Mouse (Mus musculus) kidney, embryonic 14.5 days (tissue): ENCODE data around the gene Cwf19l1. TPM values are rescaled to one million over a fixed set of nuclear protein-coding genes. Genes with fewer than 3 reads are reported as not detected.

Source experiments
- ATAC-seq: fragments of 200-750 bp; cut with Nextera tagmentation; 2 replicates; pipeline ENCODE4 v1.8.0; 2017; ENCODE audit warnings: moderate number of reproducible peaks, mild to moderate bottlenecking, moderate TSS enrichment, moderate library complexity; ENCODE audit not compliant: low FRiP score, low TSS enrichment
- H3K27ac ChIP-seq: fragments of 300-500 bp; sonication (generic); 2 replicates; pipeline ENCODE4 v1.5.1; 2014; ENCODE audit warnings: low read depth, mild to moderate bottlenecking, low read length, moderate library complexity, mixed read lengths
- H3K27me3 ChIP-seq: fragments of 300-500 bp; sonication (generic); 2 replicates; pipeline ENCODE4 v1.6.1; 2014; ENCODE audit warnings: mild to moderate bottlenecking, low read length; ENCODE audit not compliant: control insufficient read depth, insufficient read depth
- H3K36me3 ChIP-seq: fragments of 300-500 bp; sonication (generic); 2 replicates; pipeline ENCODE4 v1.6.1; 2014; ENCODE audit warnings: low read length, mixed read lengths; ENCODE audit not compliant: control insufficient read depth, insufficient read depth
- H3K4me1 ChIP-seq: fragments of 300-500 bp; sonication (generic); 2 replicates; pipeline ENCODE4 v1.6.1; 2014; ENCODE audit warnings: low read length, mixed read lengths; ENCODE audit not compliant: control insufficient read depth, insufficient read depth
- H3K4me2 ChIP-seq: fragments of 300-500 bp; sonication (generic); replicated peaks from 2 replicates; pipeline ENCODE4 v1.6.1; 2014; ENCODE audit warnings: low read depth, mild to moderate bottlenecking, low read length
- H3K4me3 ChIP-seq: fragments of 300-500 bp; sonication (generic); 2 replicates; pipeline ENCODE4 v1.5.1; 2014; ENCODE audit warnings: mild to moderate bottlenecking, low read length
- H3K9ac ChIP-seq: fragments of 300-500 bp; sonication (generic); 2 replicates; pipeline ENCODE4 v1.6.1; 2014; ENCODE audit warnings: low read depth, mild to moderate bottlenecking, low read length, moderate library complexity
- H3K9me3 ChIP-seq: fragments of 300-500 bp; sonication (generic); 2 replicates; pipeline ENCODE4 v1.6.1; 2016; ENCODE audit warnings: low read length; ENCODE audit not compliant: control insufficient read depth
- WGBS: fragments of 180-500 bp; shearing (Covaris S2); extraction: QIAGEN DNeasy Blood & Tissue Kit; methylation state at CpG from one replicate; pipeline ENCODE4 v1.1.7; 2014; 5-methylcytosine and 5-hydroxymethylcytosine counted together
- polyA plus RNA-seq: library from polyadenylated mRNA; unstranded; fragments of >200 nt; fragmentation: Nextera tagmentation; extraction: Ambion mirVana; gene quantifications from 2 replicates; pipeline ENCODE4 v1.2.1, GENCODE M21; 2014

Cwf19l1 gene
- 26.2 and 39.2 TPM in 2 replicates for polyA plus RNA-seq

GRCm38 (mm10) chr19:44135072-44135959 lies at the start of gene Cwf19l1:
Gene Cwf19l1 (minus strand): TSS chr19:44135876.
- no peaks in the 10 kb centered on the region for H3K27me3 ChIP-seq
- no peaks in the 10 kb centered on the region for H3K9me3 ChIP-seq
- under 1% methylated on average over 45 of the region's 45 CpGs for WGBS
- peaks cover 5% of the 10 kb centered on the region for H3K4me1 ChIP-seq
- H3K9ac ChIP-seq = peak within 1 kb of the TSS; percentile 78
- ATAC-seq = peak; percentile 92
- peak within 1 kb of the TSS; percentile 71 for H3K4me3 ChIP-seq
- peak within 1 kb of the TSS; percentile 96 for H3K27ac ChIP-seq
- H3K4me2 ChIP-seq = peak within 1 kb of the TSS; percentile 71
- H3K36me3 ChIP-seq = peaks cover 30% of the 10 kb centered on the region

GRCm38 (mm10) chr19:44183968-44184367 lies 48.3 kb upstream of the Cwf19l1 start:
- Histone ChIP-seq H3K36me3 (no peaks in the 10 kb centered on the region), H3K9ac (no peak overlapping the region), H3K4me3 (no peak overlapping the region), H3K27ac (no peak overlapping the region), H3K9me3 (no peaks in the 10 kb centered on the region), H3K27me3 (no peaks in the 10 kb centered on the region), H3K4me2 (no peak overlapping the region), H3K4me1 (no peaks in the 10 kb centered on the region)
- ATAC-seq = no peak
- WGBS = 61% methylated on average over 3 of the region's 3 CpGs

- ATAC-seq = no peak
- no peaks in the 10 kb centered on the region for H3K36me3 ChIP-seq
- peaks cover 6% of the 10 kb centered on the region; the same call in 1 of the 2 replicates for H3K9me3 ChIP-seq
- no peak overlapping the region for H3K4me2 ChIP-seq
- WGBS = 96% methylated on average over 1 of the region's 1 CpGs
- no peaks in the 10 kb centered on the region for H3K4me1 ChIP-seq
- H3K4me3 ChIP-seq = no peak overlapping the region
- H3K27me3 ChIP-seq = no peaks in the 10 kb centered on the region
- no peak overlapping the region for H3K27ac ChIP-seq
- no peak overlapping the region for H3K9ac ChIP-seq
These were observed 44.8 kb upstream of the Cwf19l1 start for GRCm38 (mm10) chr19:44180502-44180901.

GRCm38 (mm10) chr19:44176741-44177140 lies 41.1 kb upstream of the Cwf19l1 start:
- H3K36me3 ChIP-seq = no peaks in the 10 kb centered on the region
- no peak overlapping the region for H3K4me2 ChIP-seq
- H3K27ac ChIP-seq = no peak overlapping the region
- H3K4me3 ChIP-seq = no peak overlapping the region
- WGBS = 87% methylated on average over 3 of the region's 3 CpGs
- no peak for ATAC-seq
- no peaks in the 10 kb centered on the region for H3K4me1 ChIP-seq
- H3K27me3 ChIP-seq = no peaks in the 10 kb centered on the region
- no peak overlapping the region for H3K9ac ChIP-seq
- peaks cover 9% of the 10 kb centered on the region; the same call in 1 of the 2 replicates for H3K9me3 ChIP-seq

- peaks cover 9% of the 10 kb centered on the region; the same call in 1 of the 2 replicates for H3K9me3 ChIP-seq
- H3K9ac ChIP-seq = no peak overlapping the region
- no peak overlapping the region for H3K4me3 ChIP-seq
- no peak overlapping the region for H3K27ac ChIP-seq
- no peak overlapping the region for H3K4me2 ChIP-seq
- no peaks in the 10 kb centered on the region for H3K4me1 ChIP-seq
- H3K27me3 ChIP-seq = no peaks in the 10 kb centered on the region
- no peak for ATAC-seq
- 69% methylated on average over 8 of the region's 8 CpGs for WGBS
- no peaks in the 10 kb centered on the region for H3K36me3 ChIP-seq
These were observed 39.2 kb upstream of the Cwf19l1 start for GRCm38 (mm10) chr19:44174835-44175234.

- H3K9ac ChIP-seq = no peak overlapping the region
- no peak overlapping the region for H3K27ac ChIP-seq
- 16% methylated on average over 3 of the region's 3 CpGs for WGBS
- H3K9me3 ChIP-seq = no peaks in the 10 kb centered on the region
- no peaks in the 10 kb centered on the region for H3K36me3 ChIP-seq
- H3K4me1 ChIP-seq = no peaks in the 10 kb centered on the region
- no peak overlapping the region for H3K4me2 ChIP-seq
- no peak for ATAC-seq
- H3K27me3 ChIP-seq = no peaks in the 10 kb centered on the region
- no peak overlapping the region for H3K4me3 ChIP-seq
These were observed 25.8 kb upstream of the Cwf19l1 start for GRCm38 (mm10) chr19:44161515-44161914.

- WGBS = 86% methylated on average over 3 of the region's 3 CpGs
- H3K27me3 ChIP-seq = no peaks in the 10 kb centered on the region
- no peak for ATAC-seq
- no peak overlapping the region for H3K4me2 ChIP-seq
- no peaks in the 10 kb centered on the region for H3K36me3 ChIP-seq
- H3K9me3 ChIP-seq = no peaks in the 10 kb centered on the region
- H3K9ac ChIP-seq = no peak overlapping the region
- no peak overlapping the region for H3K27ac ChIP-seq
- no peak overlapping the region for H3K4me3 ChIP-seq
- no peaks in the 10 kb centered on the region for H3K4me1 ChIP-seq
These were observed 23.7 kb upstream of the Cwf19l1 start for GRCm38 (mm10) chr19:44159386-44159785.

- Histone ChIP-seq H3K9me3 (no peaks in the 10 kb centered on the region), H3K4me3 (no peak overlapping the region), H3K36me3 (no peaks in the 10 kb centered on the region), H3K4me2 (no peak overlapping the region), H3K27me3 (no peaks in the 10 kb centered on the region; the same call in 1 of the 2 replicates), H3K4me1 (no peaks in the 10 kb centered on the region), H3K9ac (no peak overlapping the region), H3K27ac (no peak overlapping the region)
- 94% methylated on average over 10 of the region's 10 CpGs for WGBS
- ATAC-seq = no peak
These were observed 21.3 kb upstream of the Cwf19l1 start for GRCm38 (mm10) chr19:44157005-44157404.

GRCm38 (mm10) chr19:44153781-44154180 lies 18.1 kb upstream of the Cwf19l1 start:
- no peak for ATAC-seq
- H3K36me3 ChIP-seq = no peaks in the 10 kb centered on the region
- no peaks in the 10 kb centered on the region; the same call in 1 of the 2 replicates for H3K27me3 ChIP-seq
- no peak overlapping the region for H3K9ac ChIP-seq
- no peak overlapping the region for H3K4me3 ChIP-seq
- H3K9me3 ChIP-seq = no peaks in the 10 kb centered on the region
- no peak overlapping the region for H3K4me2 ChIP-seq
- no peaks in the 10 kb centered on the region for H3K4me1 ChIP-seq
- WGBS = 81% methylated on average over 5 of the region's 5 CpGs
- no peak overlapping the region for H3K27ac ChIP-seq
